Mouse (Mus musculus): ENCODE measurements around the gene Lrrc55.

GRCm38 (mm10) chr2:85132204-85132603 is 64.8 kb downstream of the Lrrc55 start:
- no peak for TF ChIP-seq CTCF (IDR thresholded peaks at IDR 0.05)
- no peak for TF ChIP-seq EP300 (IDR thresholded peaks at IDR 0.05)

All from lung, postnatal 0 days (tissue).